Mouse (Mus musculus) heart, postnatal 25 days (tissue): ENCODE data around the gene 1700067K01Rik. TPM values are rescaled to one million over a fixed set of nuclear protein-coding genes. Genes with fewer than 3 reads are reported as not detected.
A peak's percentile ranks its signal among the peaks of the same experiment; 100 is the strongest.
"Not testable (repeated sequence)": the region's sequence is repeated elsewhere in the genome, so short reads cannot be mapped to it uniquely, and the experiment has no call there.

Experiments used
- DNase-seq: peaks from one replicate; pipeline ENCODE4 v3.0.0; 2022; ENCODE audit warnings: low spot score
- intact Hi-C: fragments of 180-260 bp; cut with DNase I; formaldehyde crosslinking; loops from one replicate; pipeline ENCODE4 v1.15.1; 2025
- total RNA-seq, 2 experiments: library from RNA; stranded (reverse); gene quantifications; 2 replicates each; pipeline ENCODE4 v1.2.3; 2021

Gene 1700067K01Rik
- total RNA-seq, 2 experiments from 2014 or later: 0.26 TPM; not detected in 1

DNA sequence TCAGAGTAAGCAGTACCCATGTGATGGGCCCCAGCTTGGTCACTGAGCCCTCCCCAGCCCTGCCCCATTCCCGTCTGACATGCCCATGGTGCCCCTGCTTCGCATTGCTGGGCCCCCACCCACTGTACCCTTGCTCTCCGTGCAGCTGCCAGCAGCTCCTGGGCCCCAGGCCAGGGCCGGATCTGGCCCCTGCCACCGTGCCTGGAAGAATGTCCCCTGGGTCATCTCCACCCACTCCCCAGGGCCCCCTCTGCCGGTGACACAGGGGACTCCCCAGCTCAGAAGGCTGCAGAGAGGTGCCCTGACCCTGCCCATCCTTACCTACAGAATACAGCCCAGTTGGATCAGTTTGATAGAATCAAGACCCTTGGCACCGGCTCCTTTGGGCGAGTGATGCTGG is 20.5 kb upstream of the 1700067K01Rik start:
- DNase-seq: peak; percentile 64

DNA sequence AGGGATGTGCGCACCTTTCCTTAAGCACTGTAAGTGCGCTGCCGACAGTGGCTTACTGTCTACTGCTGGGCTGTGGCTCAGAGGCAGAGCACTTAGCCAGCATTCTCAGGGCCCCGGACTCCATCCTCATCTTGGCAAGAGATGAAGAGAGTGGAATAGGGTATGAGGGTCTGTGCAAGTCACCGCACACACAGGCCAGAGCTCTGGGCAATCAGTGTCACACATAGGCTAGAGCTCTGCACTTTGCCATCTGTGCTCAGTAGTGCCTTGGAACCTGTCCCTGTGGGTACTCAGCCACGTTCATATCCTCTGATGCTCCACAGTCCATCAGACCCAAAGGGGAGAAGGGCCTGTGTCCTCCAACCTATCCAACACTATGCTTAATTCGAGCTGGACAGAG is 19.8 kb upstream of the 1700067K01Rik start:
- intact Hi-C loops: no loop called here
- DNase-seq: no peak

More for the DNA sequence above, 20.5 kb upstream of the 1700067K01Rik start:
- intact Hi-C loops: no loop called here

DNA sequence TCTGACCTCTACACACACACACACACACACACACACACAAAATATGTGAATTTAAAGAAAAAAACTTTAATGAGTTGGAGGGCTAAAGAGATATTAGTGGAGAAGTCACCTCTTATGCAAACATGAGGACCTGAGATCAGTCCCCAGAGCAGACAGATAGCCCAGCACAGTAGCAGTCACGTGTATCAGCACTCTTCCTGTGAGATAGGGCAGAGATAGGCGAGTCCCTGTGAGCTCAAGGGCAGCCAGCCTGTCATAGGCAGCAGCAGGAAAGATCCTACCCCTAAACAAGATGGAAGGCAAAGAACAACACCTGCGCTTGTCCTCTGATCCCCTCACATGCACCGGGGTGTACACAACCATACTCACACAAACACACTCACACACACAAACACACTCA is 18.9 kb upstream of the 1700067K01Rik start:
- intact Hi-C loops: no loop called here
- no peak for DNase-seq

DNA sequence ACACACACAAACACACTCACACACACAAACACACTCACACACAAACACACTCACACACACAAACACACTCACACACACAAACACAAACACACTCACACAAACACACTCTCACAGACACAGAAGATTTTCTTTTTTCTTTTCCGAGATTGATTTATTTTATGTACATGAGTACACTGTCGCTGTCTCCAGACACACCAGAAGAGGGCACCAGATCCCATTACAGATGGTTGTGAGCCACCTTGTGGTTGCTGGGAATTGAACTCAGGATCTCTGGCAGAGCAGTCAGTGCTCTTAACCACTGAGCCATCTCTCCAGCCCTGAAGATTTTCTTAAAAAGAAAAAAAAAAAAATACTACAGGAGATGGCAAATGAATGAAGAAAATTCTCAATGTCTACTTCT is 18.1 kb upstream of the 1700067K01Rik start:
- intact Hi-C loops, DNase-seq: not testable (repeated sequence)

DNA sequence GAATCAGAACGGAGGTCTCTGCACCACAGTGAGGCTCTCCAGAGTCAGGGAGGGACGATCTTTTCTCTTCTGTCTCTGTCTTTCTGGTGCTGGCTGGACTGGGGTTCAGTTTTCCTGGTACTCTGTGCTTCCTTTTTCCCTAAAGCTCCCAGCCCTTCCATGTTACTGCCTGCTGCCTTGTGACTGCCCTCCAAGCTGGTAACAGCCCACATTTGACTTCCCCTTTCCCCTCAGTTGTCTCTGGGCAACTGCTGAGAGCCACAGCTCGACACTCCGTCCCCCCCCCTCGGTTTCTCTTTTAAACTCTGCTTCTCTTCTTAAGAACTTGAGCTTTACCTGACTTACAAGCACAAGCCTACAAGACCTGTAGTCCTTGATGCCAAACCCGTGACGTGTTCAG is 12.1 kb upstream of the 1700067K01Rik start:
- intact Hi-C loops: no loop called here

DNA sequence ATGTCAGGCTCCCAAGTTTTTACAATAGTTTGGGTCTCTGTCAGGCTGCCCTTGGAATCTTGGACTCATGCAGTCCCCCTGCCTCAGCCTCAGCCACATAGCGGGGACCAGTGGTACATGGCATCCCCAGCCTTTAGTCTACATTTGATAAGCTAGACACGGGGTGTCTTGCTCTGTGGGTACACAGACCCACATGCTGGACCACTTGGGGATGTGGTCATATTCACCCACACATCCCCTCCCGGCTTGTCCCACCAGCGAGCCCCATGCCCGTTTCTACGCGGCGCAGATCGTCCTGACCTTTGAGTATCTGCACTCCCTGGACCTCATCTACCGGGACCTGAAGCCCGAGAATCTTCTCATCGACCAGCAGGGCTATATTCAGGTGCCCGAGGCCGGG is 11.1 kb upstream of the 1700067K01Rik start:
- intact Hi-C loops: no loop called here
- DNase-seq: no peak

More for the DNA sequence above, 12.1 kb upstream of the 1700067K01Rik start:
- DNase-seq: no peak

DNA sequence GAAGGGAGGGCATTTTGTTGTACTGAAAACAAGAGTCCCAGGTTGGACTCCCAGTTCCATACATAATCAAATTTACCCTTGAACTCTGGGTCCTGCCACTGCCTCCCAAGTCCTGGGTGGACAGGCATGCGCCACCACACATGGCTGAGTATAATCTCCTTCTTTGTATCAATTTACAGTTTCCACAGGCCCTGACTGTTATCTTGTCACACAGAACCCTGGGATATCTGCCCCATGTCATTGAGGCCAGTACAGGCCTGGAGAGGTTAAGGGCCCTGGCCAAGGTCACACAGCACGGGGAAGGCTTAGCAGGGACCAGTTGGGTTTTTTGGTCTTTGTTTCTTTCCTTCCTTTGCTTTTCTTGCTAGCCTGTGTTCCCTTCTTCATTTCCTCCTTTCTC is 8.8 kb upstream of the 1700067K01Rik start:
- intact Hi-C loops: no loop called here
- DNase-seq: no peak

DNA sequence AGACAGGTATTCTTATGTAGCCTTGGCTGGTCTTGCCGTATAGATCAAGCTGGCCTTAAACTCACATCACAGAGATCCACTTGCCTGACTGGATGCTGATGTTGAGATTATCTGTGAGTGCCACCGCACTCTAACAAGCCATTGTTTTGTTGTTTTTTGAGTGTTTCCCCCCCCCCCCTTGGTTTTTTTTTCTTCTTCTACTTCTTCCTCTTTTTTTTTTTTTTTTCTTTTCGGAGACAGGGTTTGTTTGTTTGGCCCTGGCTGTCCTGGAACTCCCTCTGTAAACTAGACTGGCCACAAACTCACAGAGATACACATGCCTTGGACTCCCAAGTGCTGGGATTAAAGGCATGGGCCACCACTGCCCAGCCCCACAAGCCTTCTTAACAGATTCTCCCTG is 7.3 kb upstream of the 1700067K01Rik start:
- DNase-seq: no peak
- intact Hi-C loops: loop anchor here (2.0 kb wide), 1 partner anchor 19 kb away; no protein-coding TSS in a partner anchor

DNA sequence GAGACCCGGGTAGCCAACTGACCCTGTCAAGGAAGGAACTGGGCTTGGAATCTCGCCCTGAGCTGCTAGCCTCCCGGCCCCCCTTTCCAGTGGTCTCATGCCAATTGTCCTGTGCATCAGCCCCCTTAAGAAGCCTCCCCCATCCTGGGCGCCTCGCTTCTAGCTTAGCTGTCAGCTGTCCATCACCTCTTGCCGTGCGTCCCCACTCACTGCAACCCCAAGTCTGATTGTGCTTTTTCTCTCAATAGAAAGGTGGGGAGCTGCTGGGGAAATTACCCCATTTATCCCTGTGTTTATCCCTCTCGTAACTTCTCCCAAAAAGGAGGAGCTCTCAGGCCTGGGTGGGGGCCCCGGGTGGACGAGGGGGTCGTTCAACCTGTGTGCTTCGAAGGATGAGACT is 5.3 kb upstream of the 1700067K01Rik start:
- intact Hi-C loops: loop anchor here (2.0 kb wide), 1 partner anchor 21 kb away; no protein-coding TSS in a partner anchor
- DNase-seq: no peak

DNA sequence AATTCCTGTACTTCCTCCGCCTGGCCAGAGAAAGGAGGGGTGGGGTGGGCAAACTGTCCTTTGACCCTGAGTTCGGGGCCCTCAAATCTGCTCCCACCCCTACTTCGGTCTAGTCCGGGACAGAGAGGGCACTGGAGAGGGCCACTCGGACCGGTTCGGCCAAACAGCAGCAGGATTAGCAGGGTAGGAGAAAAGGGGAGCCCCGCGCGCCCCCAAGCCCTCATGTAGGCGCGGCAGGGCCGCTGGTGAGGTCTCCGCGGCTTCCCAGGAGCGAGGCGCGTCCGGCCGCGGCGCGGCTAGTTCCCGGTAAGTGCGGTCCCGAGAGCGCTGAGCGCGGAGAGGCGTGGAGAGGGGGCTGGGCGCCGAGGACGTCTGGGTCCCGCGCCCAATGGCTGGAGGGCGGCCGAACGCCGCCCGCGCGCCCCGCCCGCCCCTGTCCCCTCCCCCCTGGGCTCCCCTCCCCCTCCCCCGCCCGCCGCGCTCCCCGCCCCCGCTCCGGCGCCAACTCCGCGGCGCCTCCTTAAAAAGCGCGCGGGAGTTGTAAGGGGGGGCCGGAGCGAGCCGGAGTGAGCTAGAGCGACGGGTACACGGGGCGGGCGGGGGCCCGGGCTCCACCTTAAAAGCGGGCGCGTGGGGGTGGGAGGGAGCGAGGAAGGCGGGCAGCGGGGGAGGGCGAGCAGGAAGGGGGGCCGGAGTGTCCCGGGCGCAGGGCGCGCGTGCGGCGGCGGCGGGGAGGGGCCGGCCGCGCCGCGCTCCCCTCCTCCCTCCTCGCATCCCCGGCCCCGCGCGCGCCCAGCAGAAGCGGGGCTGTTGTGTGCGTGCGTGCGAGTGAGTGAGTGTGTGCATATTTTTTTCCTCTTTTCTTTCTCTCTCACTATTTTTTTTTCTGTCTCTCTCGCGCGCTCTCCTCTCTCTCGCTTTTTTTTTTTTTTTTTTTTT is 4.5 kb upstream of the 1700067K01Rik start:
- DNase-seq: peak; percentile 81
- intact Hi-C loops: no loop called here

DNA sequence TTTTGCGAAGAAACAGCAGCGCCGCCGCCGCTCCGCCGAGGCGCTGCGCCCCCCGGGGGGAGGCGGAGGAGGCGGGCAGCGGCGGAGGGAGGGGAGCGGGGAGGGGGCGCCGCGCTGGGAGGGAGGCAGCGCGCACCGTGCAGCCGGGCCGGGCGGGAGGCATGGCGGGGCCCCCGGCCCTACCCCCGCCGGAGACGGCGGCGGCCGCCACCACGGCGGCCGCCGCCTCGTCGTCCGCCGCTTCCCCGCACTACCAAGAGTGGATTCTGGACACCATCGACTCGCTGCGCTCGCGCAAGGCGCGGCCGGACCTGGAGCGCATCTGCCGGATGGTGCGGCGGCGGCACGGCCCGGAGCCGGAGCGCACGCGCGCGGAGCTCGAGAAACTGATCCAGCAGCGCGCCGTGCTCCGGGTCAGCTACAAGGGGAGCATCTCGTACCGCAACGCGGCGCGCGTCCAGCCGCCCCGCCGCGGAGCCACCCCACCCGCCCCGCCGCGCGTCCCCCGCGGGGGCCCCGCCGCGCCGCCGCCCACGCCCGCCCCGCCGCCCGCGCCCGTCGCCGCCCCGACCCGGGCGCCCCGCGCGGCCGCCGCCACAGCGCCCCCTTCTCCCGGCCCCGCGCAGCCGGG is 3.7 kb upstream of the 1700067K01Rik start, which contains the start of gene Samd1:
Samd1 (plus strand) TSS at position 162 of the 631 bp plus-strand sequence.
- DNase-seq: no peak
- intact Hi-C loops: no loop called here

DNA sequence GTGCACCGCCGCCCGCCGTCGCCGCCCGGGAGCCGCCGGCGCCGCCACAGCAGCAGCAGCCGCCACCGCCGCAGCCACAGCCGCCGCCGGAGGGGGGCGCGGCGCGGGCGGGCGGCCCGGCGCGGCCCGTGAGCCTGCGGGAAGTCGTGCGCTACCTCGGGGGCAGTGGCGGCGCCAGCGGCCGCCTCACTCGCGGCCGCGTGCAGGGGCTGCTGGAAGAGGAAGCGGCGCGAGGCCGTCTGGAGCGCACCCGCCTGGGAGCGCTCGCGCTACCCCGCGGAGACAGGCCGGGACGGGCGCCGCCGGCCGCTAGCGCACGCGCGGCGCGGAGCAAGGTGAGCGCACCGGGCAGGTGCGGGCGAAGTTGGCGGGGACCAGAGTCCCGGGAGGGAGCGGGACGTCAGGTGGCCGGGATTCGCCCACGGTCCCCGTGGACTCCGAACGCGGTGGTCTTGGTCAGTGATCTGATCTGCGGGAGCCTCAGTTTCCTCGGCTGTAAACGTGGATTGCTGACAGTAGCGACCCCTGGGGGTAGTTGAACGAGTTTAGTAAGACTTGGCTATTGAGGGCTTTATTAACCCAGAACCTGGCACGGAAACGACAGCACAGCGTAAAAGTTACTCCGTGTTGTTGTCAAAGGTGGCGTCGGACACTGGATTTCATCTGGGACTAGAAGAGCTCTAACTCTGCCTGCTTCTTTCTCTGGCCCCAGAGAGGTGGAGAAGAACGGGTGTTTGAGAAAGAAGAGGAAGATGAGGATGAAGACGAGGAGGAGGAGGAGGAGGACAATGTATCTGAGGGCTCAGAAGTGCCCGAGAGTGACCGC is 2.9 kb upstream of the 1700067K01Rik start:
- no peak for DNase-seq
- intact Hi-C loops: no loop called here

DNA sequence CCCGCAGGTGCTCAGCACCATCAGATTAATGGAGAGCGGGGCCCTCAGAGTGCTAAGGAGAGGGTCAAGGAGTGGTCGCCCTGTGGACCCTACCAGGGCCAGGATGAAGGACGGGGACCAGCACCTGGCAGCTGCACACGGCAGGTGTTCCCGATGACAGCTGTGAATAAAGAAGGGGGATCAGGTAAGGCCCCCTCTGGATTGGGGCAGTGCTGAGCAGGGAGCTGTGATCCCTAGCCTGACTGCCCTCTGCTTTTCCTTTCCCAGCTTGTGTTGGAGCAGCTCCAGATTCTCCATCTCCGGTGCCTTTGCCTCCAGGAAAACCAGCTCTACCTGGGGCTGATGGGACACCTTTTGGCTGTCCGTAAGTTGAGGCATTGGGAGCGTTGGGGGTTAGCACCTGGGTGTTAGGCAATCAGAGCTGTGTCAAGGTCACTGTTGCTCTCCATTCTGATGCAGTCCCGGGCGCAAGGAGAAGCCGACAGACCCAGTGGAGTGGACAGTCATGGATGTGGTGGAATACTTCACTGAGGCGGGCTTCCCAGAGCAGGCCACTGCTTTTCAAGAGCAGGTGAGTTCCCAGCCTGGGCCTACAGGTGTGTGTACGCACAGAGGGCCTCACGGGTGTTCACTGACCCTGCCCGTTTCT is 2.1 kb upstream of the 1700067K01Rik start:
- intact Hi-C loops: no loop called here
- no peak for DNase-seq

DNA sequence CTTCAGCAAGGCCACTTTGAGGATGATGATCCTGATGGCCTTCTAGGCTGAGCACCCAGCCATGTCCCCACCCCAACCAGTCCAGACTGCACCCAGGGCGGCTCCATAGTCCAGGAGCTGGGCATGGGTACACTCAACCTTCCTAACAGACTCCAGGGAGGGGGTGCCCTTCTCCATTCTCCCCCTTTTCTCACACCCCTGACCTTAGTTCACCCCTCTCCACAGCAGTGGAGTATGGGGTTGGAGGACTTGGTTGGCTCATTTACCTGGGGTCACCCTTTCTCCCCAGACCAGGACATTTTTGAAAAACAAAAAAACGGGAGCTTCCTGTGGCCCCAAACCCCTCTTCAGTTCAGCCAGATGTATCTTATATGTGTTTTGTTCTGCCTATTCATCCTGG is 1.5 kb upstream of the 1700067K01Rik start:
- no peak for DNase-seq
- intact Hi-C loops: no loop called here

DNA sequence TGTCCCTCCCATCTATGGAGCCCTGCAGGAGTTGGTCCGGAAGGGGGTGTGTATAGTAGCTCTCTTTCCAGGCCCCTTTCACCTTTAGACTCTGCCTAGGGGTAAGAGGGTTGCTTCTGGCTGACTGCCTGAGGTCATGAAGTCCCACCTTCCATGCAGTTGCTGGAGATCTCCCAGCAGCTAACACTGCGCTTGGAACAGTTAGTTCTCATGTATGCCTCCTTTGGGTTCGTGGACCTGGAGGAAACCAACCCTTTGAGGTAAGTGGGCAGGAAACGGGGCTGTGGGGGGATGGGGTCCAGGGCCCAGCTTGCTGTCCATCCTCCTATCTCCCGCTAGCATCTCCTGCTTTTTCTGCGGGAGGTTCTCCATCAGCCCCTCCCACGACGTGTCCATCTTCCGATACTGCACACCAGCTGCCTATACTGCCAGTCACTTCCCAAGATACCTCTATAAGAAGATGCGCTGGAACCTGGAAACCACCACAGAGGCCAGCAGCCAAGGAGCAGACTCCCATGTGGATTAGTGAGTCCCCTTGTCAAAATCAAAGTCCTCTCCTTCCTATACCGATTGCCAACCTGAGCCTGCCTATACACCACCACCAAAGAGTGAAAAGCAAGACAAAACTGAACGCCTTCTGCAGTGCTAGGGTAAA is 1.8 kb downstream of the 1700067K01Rik start:
- no peak for DNase-seq
- intact Hi-C loops: no loop called here

DNA sequence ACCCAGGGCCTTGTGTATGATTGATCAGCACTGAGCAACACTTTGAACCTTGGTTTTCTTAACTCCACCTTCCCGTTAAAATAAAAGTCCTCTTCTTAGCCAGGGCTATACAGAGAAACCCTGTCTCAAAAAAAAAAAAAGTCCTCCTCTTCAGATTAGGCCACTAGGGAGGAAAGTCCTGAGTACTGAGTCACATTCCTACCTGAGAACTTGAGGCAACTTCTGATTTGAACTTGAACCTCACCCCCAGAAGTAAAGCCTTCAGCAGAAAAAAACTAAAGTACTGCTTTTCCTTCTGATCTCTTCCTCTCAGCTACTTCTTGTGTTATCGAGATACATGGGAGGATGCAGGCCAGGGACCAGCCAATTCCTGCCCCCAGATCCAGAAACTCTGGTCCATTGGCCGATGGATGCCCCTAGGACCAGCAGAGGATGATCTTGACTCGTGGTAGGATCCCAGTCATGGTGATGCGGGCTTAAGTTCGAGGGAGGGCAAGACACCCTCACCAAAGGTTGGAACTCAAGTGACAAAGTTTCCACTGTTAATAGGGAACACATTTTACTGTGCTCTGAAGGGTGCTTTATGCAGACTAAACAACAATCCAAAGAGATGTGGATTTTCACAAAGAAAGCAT is 2.4 kb downstream of the 1700067K01Rik start:
- DNase-seq: no peak
- intact Hi-C loops: no loop called here

DNA sequence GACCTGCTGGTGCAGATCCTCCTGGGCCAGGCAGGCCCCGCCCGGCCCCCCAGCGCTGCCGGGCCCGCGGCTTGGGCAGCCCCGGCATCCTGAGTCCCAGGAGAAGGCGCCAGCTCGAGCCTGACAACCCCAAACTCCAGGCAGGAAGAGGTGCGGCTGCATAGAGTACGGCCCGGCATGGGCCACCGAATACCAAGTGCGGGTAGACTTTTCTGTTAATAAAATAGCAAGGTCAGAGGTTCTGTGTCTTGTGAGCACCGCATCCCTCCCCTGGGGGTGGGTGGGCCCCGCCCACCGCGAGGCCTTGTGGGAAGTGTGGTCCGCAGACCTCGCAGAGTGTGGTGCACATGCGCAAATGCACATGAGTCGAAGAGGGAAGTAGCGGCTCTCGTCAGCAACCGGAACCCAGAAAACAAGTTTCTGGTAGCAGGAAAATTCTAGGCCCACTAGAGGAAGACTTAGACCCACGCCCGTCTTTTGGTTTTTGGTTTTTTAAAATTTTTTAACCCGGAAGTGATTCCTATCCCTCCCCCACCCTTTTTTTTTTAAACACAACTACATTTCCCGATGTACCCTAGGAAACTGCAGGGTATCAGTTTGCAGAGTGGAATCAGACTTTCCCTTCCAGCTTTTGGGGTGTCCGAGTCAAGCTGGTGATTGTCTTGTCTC is 3.4 kb downstream of the 1700067K01Rik start:
- intact Hi-C loops: loop anchor here (5.0 kb wide), 1 partner anchor 268 kb away; the partner anchor contains the start of gene Ccdc130
- peak; percentile 91 for DNase-seq

DNA sequence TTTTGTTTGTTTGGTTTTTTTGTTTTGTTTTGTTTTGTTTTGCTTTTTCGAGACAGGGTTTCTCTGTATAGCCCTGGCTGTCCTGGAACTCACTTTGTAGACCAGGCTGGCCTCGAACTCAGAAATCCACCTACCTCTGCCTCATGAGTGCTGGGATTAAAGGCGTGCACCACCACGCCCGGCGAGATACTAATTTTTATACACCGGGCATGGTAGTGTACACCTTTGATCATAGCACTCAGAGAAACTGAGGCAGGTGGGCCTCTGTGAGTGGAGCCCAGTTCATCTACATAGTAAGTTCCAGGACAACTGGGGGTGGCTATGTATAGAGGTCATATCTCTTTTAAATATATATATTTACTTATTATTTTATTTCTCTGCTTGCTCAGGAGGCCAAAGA is 4.2 kb downstream of the 1700067K01Rik start:
- intact Hi-C loops: loop anchor here (5.0 kb wide), 1 partner anchor 267 kb away; the partner anchor contains the start of gene Ccdc130

More for the DNA sequence above, 4.2 kb downstream of the 1700067K01Rik start:
- DNase-seq: not testable (repeated sequence)
